Mouse (Mus musculus) layer of hippocampus, adult 8-10 months (tissue): ENCODE measurements around the gene A630023A22Rik. TPM values are rescaled to one million over a fixed set of nuclear protein-coding genes. Genes with fewer than 3 reads are reported as not detected.

Experiments used
- total RNA-seq, 4 experiments: library from RNA; stranded (reverse); gene quantifications; 2 replicates each; pipeline ENCODE4 v1.2.4; 2022

The A630023A22Rik gene
- total RNA-seq, 4 experiments from 2014 or later: not detected

Other genes starting within 250 kb of the A630023A22Rik start
- gene Gdf10, start 179.2 kb downstream of the A630023A22Rik start, total RNA-seq: 1 to 10 TPM; 3.9 to 4.8 (median 4.7) TPM
- not detected for gene Gdf2, start 161.7 kb downstream of the A630023A22Rik start, total RNA-seq
- gene Rbp3, start 148.8 kb downstream of the A630023A22Rik start, total RNA-seq: 1 to 10 TPM in 1 of 4 experiments, under 1 TPM in 1, not detected in 2; 0.06 to 1.0 TPM
- gene Zfp488, start 124.0 kb downstream of the A630023A22Rik start, total RNA-seq: 1 to 10 TPM; 3.7 to 5.1 (median 4.3) TPM
- not detected for gene Gm30083, start 87.6 kb downstream of the A630023A22Rik start, total RNA-seq
- not detected for gene Gm5460, start 86.0 kb downstream of the A630023A22Rik start, total RNA-seq
- not detected for gene Antxrl, start 50.0 kb downstream of the A630023A22Rik start, total RNA-seq
- 1 to 10 TPM in 2 of 4 experiments, under 1 TPM in 2; 0.43 to 1.6 (median 1.0) TPM for gene Anxa8, start 16.8 kb downstream of the A630023A22Rik start, total RNA-seq
- gene Npy4r, start 49.7 kb upstream of the A630023A22Rik start, total RNA-seq: not detected
- gene Gprin2, start 98.9 kb upstream of the A630023A22Rik start, total RNA-seq: 1 to 10 TPM; 1.2 to 3.0 (median 2.2) TPM
- gene Syt15, start 116.8 kb upstream of the A630023A22Rik start, total RNA-seq: under 1 TPM; 0.43 to 1.00 (median 0.59) TPM
- 10 to 100 TPM; 11.4 to 14.1 (median 12.8) TPM for gene Shld2, start 207.7 kb upstream of the A630023A22Rik start, total RNA-seq
- 100 to 1,000 TPM; 294 to 321 (median 311) TPM for gene Glud1, start 208.0 kb upstream of the A630023A22Rik start, total RNA-seq